Mouse (Mus musculus): ENCODE measurements around the gene Pik3ap1.

GRCm38 (mm10) chr19:41389351-41389750, 4.4 kb upstream of the Pik3ap1 start:
- TF ChIP-seq CTCF (IDR thresholded peaks at IDR 0.05; ENCODE audit: low read depth, low read length) (no peak), POLR2A (IDR thresholded peaks at IDR 0.05; ENCODE audit: borderline replicate concordance, low read depth, low read length) (no peak)

Measured in bone marrow macrophage, adult 2 months (primary cell).